Mouse (Mus musculus) intestine, postnatal 0 days (tissue): Measurements from ENCODE around the gene Opcml. TPM values are rescaled to one million over a fixed set of nuclear protein-coding genes. Genes with fewer than 3 reads are reported as not detected.

Experiments
- ATAC-seq: fragments of 200-750 bp; cut with Nextera tagmentation; 2 replicates; pipeline ENCODE4 v1.8.0; 2017; ENCODE audit warnings: mild to moderate bottlenecking, moderate TSS enrichment, moderate library complexity
- H3K27ac ChIP-seq: fragments of 300-500 bp; sonication (generic); 2 replicates; pipeline ENCODE4 v1.5.1; 2014; ENCODE audit warnings: mild to moderate bottlenecking, low read depth, low read length, moderate library complexity
- H3K27me3 ChIP-seq: fragments of 300-500 bp; sonication (generic); replicated peaks from 2 replicates; pipeline ENCODE4 v1.6.1; 2014; ENCODE audit warnings: low read length, mixed read lengths; ENCODE audit not compliant: control insufficient read depth, insufficient read depth
- H3K36me3 ChIP-seq: fragments of 300-500 bp; sonication (generic); 2 replicates; pipeline ENCODE4 v1.6.1; 2014; ENCODE audit warnings: mild to moderate bottlenecking, moderate library complexity; ENCODE audit not compliant: control insufficient read depth, insufficient read depth
- H3K4me1 ChIP-seq: fragments of 300-500 bp; sonication (generic); replicated peaks from 2 replicates; pipeline ENCODE4 v1.6.1; 2014; ENCODE audit warnings: antibody characterized with exemption, low read length, mixed read lengths; ENCODE audit not compliant: control insufficient read depth, insufficient read depth
- H3K4me2 ChIP-seq: fragments of 300-500 bp; sonication (generic); replicated peaks from 2 replicates; pipeline ENCODE4 v1.6.1; 2014; ENCODE audit warnings: low read depth, mild to moderate bottlenecking, moderate library complexity
- H3K4me3 ChIP-seq: fragments of 300-500 bp; sonication (generic); 2 replicates; pipeline ENCODE4 v1.5.1; 2014; ENCODE audit warnings: low read depth, low read length
- H3K9ac ChIP-seq: fragments of 300-500 bp; sonication (generic); 2 replicates; pipeline ENCODE4 v1.6.1; 2014; ENCODE audit warnings: mild to moderate bottlenecking, low read depth, low read length
- H3K9me3 ChIP-seq: fragments of 300-500 bp; sonication (generic); 2 replicates; pipeline ENCODE4 v1.6.1; 2016; ENCODE audit warnings: mixed run types; ENCODE audit not compliant: control insufficient read depth
- CTCF ChIP-seq: sonication (generic); IDR thresholded peaks from 2 replicates; pipeline ENCODE4 v1.5.1; 2016; ENCODE audit warnings: low read depth, mild to moderate bottlenecking, control low read depth, antibody characterized with exemption, moderate library complexity
- WGBS: fragments of 180-500 bp; shearing (Covaris S2); extraction: QIAGEN DNeasy Blood & Tissue Kit; methylation state at CpG from one replicate; pipeline ENCODE4 v1.1.7; 2014; 5-methylcytosine and 5-hydroxymethylcytosine counted together
- polyA plus RNA-seq: library from polyadenylated mRNA; unstranded; fragments of >200 nt; fragmentation: Nextera tagmentation; extraction: Ambion mirVana; gene quantifications from 2 replicates; pipeline ENCODE4 v1.2.1, GENCODE M21; 2015

The Opcml gene
- polyA plus RNA-seq, 1 experiment from 2014 or later, result 1.7 TPM

DNA sequence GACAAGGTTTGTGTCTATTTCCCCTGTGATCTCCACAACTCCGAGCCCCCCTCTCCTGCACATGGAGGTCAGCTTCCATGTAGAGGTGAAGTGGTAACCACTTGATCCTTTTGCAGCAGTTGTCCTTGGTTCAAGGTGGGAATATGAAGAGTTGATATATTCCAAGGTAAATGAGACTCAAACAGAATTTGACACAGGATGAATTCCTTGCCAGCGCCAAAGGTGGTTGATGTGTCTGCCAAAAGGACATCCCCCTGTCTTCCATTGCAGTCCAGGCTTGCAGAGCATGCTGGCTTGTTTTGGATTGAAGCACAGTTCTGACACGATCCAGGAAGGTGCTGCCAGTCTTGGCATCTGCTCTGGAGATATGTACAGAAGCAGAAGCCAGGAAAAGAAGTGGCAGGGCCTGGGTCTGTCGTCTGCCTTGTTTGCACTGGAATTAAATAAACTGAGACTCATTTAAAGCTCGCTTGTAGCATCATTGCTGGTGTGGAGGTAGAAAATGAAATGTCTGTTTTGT, 893.4 kb downstream of the Opcml start:
- Histone ChIP-seq H3K4me2 (no peak overlapping the region), H3K27ac (no peak overlapping the region), H3K27me3 (no peaks in the 10 kb centered on the region), H3K4me3 (no peak overlapping the region), H3K4me1 (no peaks in the 10 kb centered on the region), H3K9ac (no peak overlapping the region), H3K9me3 (no peaks in the 10 kb centered on the region), H3K36me3 (no peaks in the 10 kb centered on the region)
- no peak for TF ChIP-seq CTCF
- 56% methylated on average over 5 of the region's 5 CpGs for WGBS
- no peak for ATAC-seq

GRCm38 (mm10) chr9:28686942-28687611, 896.5 kb downstream of the Opcml start:
- TF ChIP-seq CTCF, result no peak
- 62% methylated on average over 7 of the region's 7 CpGs for WGBS
- Histone ChIP-seq H3K9ac (no peak overlapping the region), H3K4me3 (no peak overlapping the region), H3K4me1 (no peaks in the 10 kb centered on the region), H3K4me2 (no peak overlapping the region), H3K36me3 (no peaks in the 10 kb centered on the region), H3K27me3 (no peaks in the 10 kb centered on the region), H3K27ac (no peak overlapping the region), H3K9me3 (no peaks in the 10 kb centered on the region)
- ATAC-seq, result no peak

DNA sequence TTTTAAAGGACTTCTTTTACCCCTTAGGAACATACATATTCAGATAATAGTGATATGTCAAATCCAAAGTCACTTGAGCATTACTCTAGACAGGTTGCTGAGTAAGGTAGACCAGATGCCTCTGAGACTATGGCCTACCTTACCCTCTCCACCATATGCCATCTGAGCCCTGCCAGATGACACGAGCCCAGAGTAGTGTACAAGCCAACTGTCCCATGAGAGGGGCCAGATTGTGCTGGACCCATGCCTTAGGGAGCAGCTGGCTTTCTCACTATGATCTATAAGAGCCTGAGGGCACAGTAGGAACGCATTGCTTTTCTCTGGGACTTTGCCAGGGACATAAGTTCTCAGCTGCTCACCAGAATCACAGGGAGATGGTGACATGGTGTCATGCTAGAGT, 899.6 kb downstream of the Opcml start:
- no peak overlapping the region for H3K4me2 ChIP-seq
- no peaks in the 10 kb centered on the region for H3K36me3 ChIP-seq
- WGBS, result 67% methylated on average over 2 of the region's 2 CpGs
- no peaks in the 10 kb centered on the region for H3K27me3 ChIP-seq
- no peaks in the 10 kb centered on the region for H3K9me3 ChIP-seq
- no peak overlapping the region for H3K27ac ChIP-seq
- H3K9ac ChIP-seq, result no peak overlapping the region
- H3K4me1 ChIP-seq, result no peaks in the 10 kb centered on the region
- no peak overlapping the region for H3K4me3 ChIP-seq
- no peak for ATAC-seq
- TF ChIP-seq CTCF, result no peak

- no peak overlapping the region for H3K27ac ChIP-seq
- ATAC-seq, result no peak
- no peaks in the 10 kb centered on the region for H3K4me1 ChIP-seq
- H3K27me3 ChIP-seq, result no peaks in the 10 kb centered on the region
- no peak overlapping the region for H3K4me3 ChIP-seq
- no peaks in the 10 kb centered on the region for H3K9me3 ChIP-seq
- no peak overlapping the region for H3K9ac ChIP-seq
- WGBS, result 73% methylated on average over 4 of the region's 4 CpGs
- H3K36me3 ChIP-seq, result no peaks in the 10 kb centered on the region
- TF ChIP-seq CTCF, result no peak
- no peak overlapping the region for H3K4me2 ChIP-seq
These were observed 915.2 kb downstream of the Opcml start for GRCm38 (mm10) chr9:28705796-28706195.

DNA sequence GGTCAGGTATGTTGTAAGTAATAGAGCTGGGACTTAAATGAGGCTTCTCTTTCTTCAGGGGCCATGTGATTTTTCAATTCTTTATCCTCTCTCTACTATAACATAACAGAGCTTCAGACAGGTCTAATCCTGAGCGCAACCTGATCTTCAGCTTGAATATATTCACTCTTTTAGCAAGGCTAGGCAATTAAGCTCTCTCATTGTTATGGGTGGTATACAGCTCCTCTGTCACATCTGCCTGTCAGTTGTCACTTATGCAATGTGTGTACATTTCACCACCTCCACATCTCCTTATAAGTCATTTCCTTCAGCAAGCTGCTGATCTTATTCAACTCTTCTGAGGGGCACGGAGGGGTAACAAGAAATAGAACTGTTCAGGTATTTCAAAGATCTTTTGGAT, 924.0 kb downstream of the Opcml start:
- Histone ChIP-seq H3K36me3 (no peaks in the 10 kb centered on the region), H3K9ac (no peak overlapping the region), H3K27ac (no peak overlapping the region), H3K4me1 (no peaks in the 10 kb centered on the region), H3K4me3 (no peak overlapping the region), H3K4me2 (no peak overlapping the region), H3K9me3 (no peaks in the 10 kb centered on the region), H3K27me3 (no peaks in the 10 kb centered on the region)
- 87% methylated on average over 2 of the region's 2 CpGs for WGBS
- no peak for ATAC-seq
- TF ChIP-seq CTCF, result no peak

DNA sequence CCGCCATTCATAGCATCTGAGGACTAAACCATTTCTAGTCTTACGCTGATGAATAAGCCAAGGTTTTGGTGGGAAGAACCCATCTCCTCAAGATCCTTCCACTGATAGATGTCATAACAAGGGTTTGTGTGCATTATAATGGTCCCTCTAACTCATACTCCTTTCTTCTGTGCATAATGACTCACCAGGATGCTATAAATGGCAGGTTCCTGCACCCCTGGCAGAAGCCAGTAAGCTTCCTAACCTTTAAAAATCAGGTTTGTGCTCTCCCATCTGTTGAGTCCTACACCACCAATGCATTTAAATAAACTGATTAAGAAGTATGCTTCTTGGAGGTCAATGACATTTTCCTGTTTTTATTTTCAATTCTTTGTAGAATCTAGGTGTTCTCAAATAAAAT, 929.6 kb downstream of the Opcml start:
- no peak overlapping the region for H3K4me2 ChIP-seq
- no peaks in the 10 kb centered on the region for H3K4me1 ChIP-seq
- H3K9ac ChIP-seq, result no peak overlapping the region
- H3K27ac ChIP-seq, result no peak overlapping the region
- no peaks in the 10 kb centered on the region for H3K9me3 ChIP-seq
- H3K27me3 ChIP-seq, result no peaks in the 10 kb centered on the region
- H3K36me3 ChIP-seq, result no peaks in the 10 kb centered on the region
- TF ChIP-seq CTCF, result no peak
- no peak overlapping the region for H3K4me3 ChIP-seq
- no peak for ATAC-seq
- WGBS, result 89% methylated on average over 2 of the region's 2 CpGs
